ENCODE assay signal across 8 mouse cellular contexts in genomic region chr5:121220732-121221301, GRCm38 (mm10). TPM values are rescaled to one million over a fixed set of nuclear protein-coding genes. Genes with fewer than 3 reads are reported as not detected.
A peak's percentile ranks its signal among the peaks of the same experiment; 100 is the strongest.
DNase-seq lines count a peak whose midpoint lies in the region; ATAC-seq lines count a peak whose summit lies in the region.

No protein-coding gene starts in this region.

- peaks cover 4% of the 10 kb centered on the region; the same call in 1 of the 2 replicates for H3K4me1 ChIP-seq in forebrain, embryonic 14.5 days (ENCODE audit: control insufficient read depth, insufficient read depth, low read length)
- H3K4me1 ChIP-seq in intestine, embryonic 14.5 days (replicated peaks; ENCODE audit: control insufficient read depth, insufficient read depth, low read length) = peaks cover 8% of the 10 kb centered on the region
- H3K4me1 ChIP-seq in liver, embryonic 13.5 days (replicated peaks) = peaks cover 73% of the 10 kb centered on the region

- WGBS in forebrain, embryonic 14.5 days = 0% methylated on average over 29 of the region's 38 CpGs
- 0% methylated on average over 34 of the region's 38 CpGs for WGBS in intestine, embryonic 14.5 days
- WGBS in liver, embryonic 13.5 days (ENCODE audit: insufficient replicate concordance) = under 1% methylated on average over 21 of the region's 38 CpGs

- peak overlapping the region; percentile 98 for H3K9ac ChIP-seq in forebrain, embryonic 14.5 days (ENCODE audit: low read length)
- peak overlapping the region; percentile 88 for H3K9ac ChIP-seq in intestine, embryonic 14.5 days (ENCODE audit: low read length)
- peak overlapping the region; percentile 100 for H3K9ac ChIP-seq in liver, embryonic 13.5 days

- H3K27ac ChIP-seq in forebrain, embryonic 14.5 days (ENCODE audit: low read depth, low read length) = peak overlapping the region; percentile 93
- peak overlapping the region; percentile 73 for H3K27ac ChIP-seq in intestine, embryonic 14.5 days (ENCODE audit: low read depth)
- H3K27ac ChIP-seq in liver, embryonic 13.5 days = peak overlapping the region; percentile 98

- no peaks in the 10 kb centered on the region for H3K36me3 ChIP-seq in forebrain, embryonic 14.5 days (ENCODE audit: control insufficient read depth, insufficient read depth, low read length)
- no peaks in the 10 kb centered on the region for H3K36me3 ChIP-seq in intestine, embryonic 14.5 days (ENCODE audit: control insufficient read depth, insufficient read depth, low read length)
- H3K36me3 ChIP-seq in liver, embryonic 13.5 days = peaks cover 4% of the 10 kb centered on the region

- peak overlapping the region; percentile 78 for H3K4me2 ChIP-seq in forebrain, embryonic 14.5 days (ENCODE audit: low read length)
- peak overlapping the region; percentile 63 for H3K4me2 ChIP-seq in intestine, embryonic 14.5 days (ENCODE audit: low read length)
- H3K4me2 ChIP-seq in liver, embryonic 13.5 days = peak overlapping the region; percentile 70

- H3K4me3 ChIP-seq in forebrain, embryonic 14.5 days (ENCODE audit: low read depth, low read length) = peak overlapping the region; percentile 96
- H3K4me3 ChIP-seq in intestine, embryonic 14.5 days (ENCODE audit: low read depth, low read length) = peak overlapping the region; percentile 90
- peak overlapping the region; percentile 93 for H3K4me3 ChIP-seq in liver, embryonic 13.5 days (replicated peaks)

- H3K9me3 ChIP-seq in forebrain, embryonic 14.5 days (replicated peaks; ENCODE audit: control insufficient read depth, low read length) = no peaks in the 10 kb centered on the region
- no peaks in the 10 kb centered on the region for H3K9me3 ChIP-seq in intestine, embryonic 14.5 days (ENCODE audit: control insufficient read depth, low read length)
- no peaks in the 10 kb centered on the region for H3K9me3 ChIP-seq in liver, embryonic 13.5 days (replicated peaks)

- no peaks in the 10 kb centered on the region for H3K27me3 ChIP-seq in forebrain, embryonic 14.5 days (replicated peaks; ENCODE audit: control insufficient read depth, insufficient read depth, low read length)
- H3K27me3 ChIP-seq in intestine, embryonic 14.5 days (replicated peaks; ENCODE audit: control insufficient read depth, insufficient read depth, low read length) = no peaks in the 10 kb centered on the region
- H3K27me3 ChIP-seq in liver, embryonic 13.5 days = no peaks in the 10 kb centered on the region

- peak; percentile 23 to 25 for DNase-seq in left cerebral cortex, adult 18-20 months (ENCODE audit: low spot score in 2 of 2)
- no peak for DNase-seq in left cerebral cortex, adult 9 months (ENCODE audit: low spot score in 2 of 2)
- peak; percentile 70 for DNase-seq in forebrain, embryonic 14.5 days (ENCODE audit: low spot score)
- DNase-seq in intestine, embryonic 14.5 days (ENCODE audit: low spot score) = peak; percentile 76
- no peak for DNase-seq in liver, embryonic 13.5 days
- DNase-seq in neural tube, embryonic 10.5 days (ENCODE audit: extremely low spot score, low spot score) = peak; percentile 44
- DNase-seq in ovary, adult 18-20 months (ENCODE audit: low spot score) = no peak

- peak; percentile 45; the same call in 1 of the 2 replicates for ATAC-seq in cerebellum, adult (ENCODE audit: insufficient number of reproducible peaks, low FRiP score, low TSS enrichment)
- peak; percentile 53 for ATAC-seq in forebrain, embryonic 14.5 days
- ATAC-seq in intestine, embryonic 14.5 days (replicated peaks; ENCODE audit: low FRiP score, low TSS enrichment, low read depth) = peak; percentile 40
- peak; percentile 38 for ATAC-seq in liver, embryonic 13.5 days (ENCODE audit: low read depth)

RNA-seq across cellular contexts. Expression of gene Hectd4, which starts 0.8 kb away (rescaled TPM):
- 100 to 1,000 TPM; 163 to 164 TPM for total RNA-seq in left cerebral cortex, adult 18-20 months (2021)
- 15.8 and 22.0 TPM in 2 replicates for polyA plus RNA-seq in forebrain, embryonic 14.5 days (2014; fragmentation: Nextera tagmentation; extraction: Ambion mirVana)
- polyA plus RNA-seq in intestine, embryonic 14.5 days (2014; fragmentation: Nextera tagmentation; extraction: Ambion mirVana) = 8.0 and 8.1 TPM in 2 replicates
- 6.9 and 7.6 TPM in 2 replicates for polyA plus RNA-seq in liver, embryonic 13.5 days (2015; fragmentation: Nextera tagmentation; extraction: Ambion mirVana)

RNA-seq across cellular contexts. Expression of gene Rpl6, which starts 16.5 kb away (rescaled TPM):
- 100 to 1,000 TPM; 457 to 473 TPM for total RNA-seq in left cerebral cortex, adult 18-20 months (2021)
- 455 and 505 TPM in 2 replicates for polyA plus RNA-seq in forebrain, embryonic 14.5 days (2014; fragmentation: Nextera tagmentation; extraction: Ambion mirVana)
- 766 and 768 TPM in 2 replicates for polyA plus RNA-seq in intestine, embryonic 14.5 days (2014; fragmentation: Nextera tagmentation; extraction: Ambion mirVana)
- 556 and 610 TPM in 2 replicates for polyA plus RNA-seq in liver, embryonic 13.5 days (2015; fragmentation: Nextera tagmentation; extraction: Ambion mirVana)

RNA-seq across cellular contexts. Expression of gene Ptpn11, which starts 29.6 kb away (rescaled TPM):
- 100 to 1,000 TPM in 1 of 2 experiments, 10 to 100 TPM in 1; 96.8 to 105 TPM for total RNA-seq in left cerebral cortex, adult 18-20 months (2021)
- 32.1 and 33.8 TPM in 2 replicates for polyA plus RNA-seq in forebrain, embryonic 14.5 days (2014; fragmentation: Nextera tagmentation; extraction: Ambion mirVana)
- polyA plus RNA-seq in intestine, embryonic 14.5 days (2014; fragmentation: Nextera tagmentation; extraction: Ambion mirVana) = 23.2 and 24.3 TPM in 2 replicates
- 12.5 TPM in 2 replicates for polyA plus RNA-seq in liver, embryonic 13.5 days (2015; fragmentation: Nextera tagmentation; extraction: Ambion mirVana)

Comparison
In these comparisons a context has a peak if more than half of its experiments do, and no peak if none do; other contexts are left out.
1. DNase-seq: peak in left cerebral cortex, adult 18-20 months (2 of 2), forebrain, embryonic 14.5 days (single experiment), intestine, embryonic 14.5 days (single experiment) and neural tube, embryonic 10.5 days (single experiment); none in left cerebral cortex, adult 9 months (0 of 2), liver, embryonic 13.5 days (single experiment) and ovary, adult 18-20 months (single experiment).
2. Peak in every context shown above with its lines, with median percentiles within 50 percentile points of each other: ATAC-seq, H3K27ac ChIP-seq, H3K4me2 ChIP-seq, H3K4me3 ChIP-seq and H3K9ac ChIP-seq.